Mouse (Mus musculus): ENCODE results near the gene Afmid.
"Not testable (repeated sequence)": the region's sequence is repeated elsewhere in the genome, so short reads cannot be mapped to it uniquely, and the experiment has no call there.

DNA sequence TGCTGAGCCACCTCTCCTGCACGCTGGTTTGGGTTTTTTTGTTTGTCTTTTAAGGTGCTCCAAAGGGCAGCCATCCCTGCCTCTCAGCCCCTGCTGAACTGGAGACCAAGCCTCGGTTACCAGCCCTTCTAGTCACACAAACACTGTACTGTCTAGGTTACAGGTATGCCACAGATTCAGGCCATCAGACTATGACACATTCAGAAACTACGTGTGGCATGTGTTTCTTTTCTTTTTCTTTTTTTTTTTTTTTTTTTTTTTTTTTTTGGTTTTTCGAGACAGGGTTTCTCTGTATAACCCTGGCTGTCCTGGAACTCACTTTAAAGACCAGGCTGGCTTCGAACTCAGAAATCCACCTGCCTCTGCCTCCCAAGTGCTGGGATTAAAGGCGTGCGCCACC lies 37.2 kb upstream of the Afmid start:
- TF ChIP-seq CTCF, EP300 (IDR thresholded peaks at IDR 0.05; ENCODE audit: low read depth): not testable (repeated sequence)
